In the genomic region with DNA sequence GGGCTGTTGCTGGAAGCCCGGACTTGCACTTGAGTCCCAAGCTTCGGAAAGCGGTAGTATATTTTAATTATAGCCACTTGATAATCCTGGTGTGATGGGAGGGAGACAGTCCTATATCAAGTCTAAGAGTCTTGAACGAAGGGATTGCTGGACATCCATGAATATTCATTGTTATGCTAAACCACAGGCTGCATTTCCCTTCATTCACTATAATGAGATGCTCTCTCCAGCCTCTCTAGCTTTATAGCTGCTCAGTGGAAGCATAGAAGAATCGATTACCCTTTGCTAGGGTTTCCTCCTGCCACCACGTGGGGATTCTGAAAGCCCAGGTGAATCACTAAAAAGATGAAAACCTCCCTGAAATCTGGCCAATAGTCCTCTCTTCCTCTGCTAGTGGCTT, we compare ENCODE assay signal across 27 mouse cellular contexts.
A peak's percentile ranks its signal among the peaks of the same experiment; 100 is the strongest.
DNase-seq lines count a peak whose midpoint lies in the region; ATAC-seq and TF ChIP-seq lines count a peak whose summit lies in the region.
"Had no signal": no experiment of that assay in that cellular context is flagged by ENCODE, and none has a peak within 500 bp of the region (broad histone marks: within the 10 kb centered on the region; RNA-seq: fewer than 3 reads in every experiment).

No protein-coding gene starts in this region.

- DNase-seq in hindbrain, embryonic 11.5 days (ENCODE audit: low spot score): peak; percentile 6
- no peak for DNase-seq in midbrain, embryonic 11.5 days (ENCODE audit: low spot score, missing footprints)
- DNase-seq in midbrain, postnatal 0 days (ENCODE audit: low spot score): no peak
- DNase-seq in midbrain, embryonic 14.5 days: peak; percentile 35
- DNase-seq in R1 (ENCODE audit: low read depth, low spot score): peak; percentile 2
- DNase-seq in testis, postnatal 10 days (ENCODE audit: low spot score): no peak
- DNase-seq: adrenal gland, postnatal 10 days; cerebellum, adult 11-12 months; cerebellum, adult 8-10 months; cerebellum, postnatal 10 days; cerebellum, postnatal 36 days; embryo, embryonic 11 days; gastrocnemius, postnatal 25 days; heart, adult 18-20 months; heart, postnatal 10 days; heart, postnatal 36 days had no signal

- no peak overlapping the region for H3K27ac ChIP-seq in hindbrain, embryonic 11.5 days (ENCODE audit: low read depth, low read length)
- no peak overlapping the region for H3K27ac ChIP-seq in hindbrain, embryonic 16.5 days (ENCODE audit: low read depth, low read length)
- no peak overlapping the region for H3K27ac ChIP-seq in midbrain, embryonic 11.5 days (ENCODE audit: low read depth, low read length)
- no peak overlapping the region for H3K27ac ChIP-seq in midbrain, postnatal 0 days (ENCODE audit: low read depth, low read length)
- no peak overlapping the region for H3K27ac ChIP-seq in midbrain, embryonic 14.5 days (replicated peaks; ENCODE audit: low read depth, low read length)
- no peak overlapping the region for H3K27ac ChIP-seq in midbrain, embryonic 15.5 days
- H3K27ac ChIP-seq: embryonic facial prominence, embryonic 10.5 days; embryonic facial prominence, embryonic 13.5 days; forebrain, embryonic 12.5 days; forebrain, embryonic 15.5 days; heart, embryonic 15.5 days; hindbrain, embryonic 10.5 days; hindbrain, embryonic 14.5 days had no signal

- H3K27me3 ChIP-seq in hindbrain, embryonic 11.5 days (ENCODE audit: control insufficient read depth, insufficient read depth, low read length): no peaks in the 10 kb centered on the region
- no peaks in the 10 kb centered on the region for H3K27me3 ChIP-seq in hindbrain, embryonic 16.5 days (replicated peaks; ENCODE audit: control insufficient read depth, insufficient read depth, low read length)
- no peaks in the 10 kb centered on the region for H3K27me3 ChIP-seq in midbrain, embryonic 11.5 days (ENCODE audit: control insufficient read depth, insufficient read depth, low read length)
- no peaks in the 10 kb centered on the region for H3K27me3 ChIP-seq in midbrain, postnatal 0 days (ENCODE audit: insufficient read depth, low read length)
- no peaks in the 10 kb centered on the region for H3K27me3 ChIP-seq in midbrain, embryonic 14.5 days (ENCODE audit: control insufficient read depth, insufficient read depth, low read length)
- no peaks in the 10 kb centered on the region for H3K27me3 ChIP-seq in midbrain, embryonic 15.5 days (replicated peaks)
- H3K27me3 ChIP-seq: embryonic facial prominence, embryonic 13.5 days; forebrain, embryonic 12.5 days; forebrain, embryonic 15.5 days; heart, embryonic 12.5 days; heart, embryonic 15.5 days had no signal

- 68% methylated on average over 6 of the region's 6 CpGs for WGBS in hindbrain, embryonic 11.5 days
- WGBS in hindbrain, embryonic 16.5 days: 43% methylated on average over 6 of the region's 6 CpGs
- 56% methylated on average over 6 of the region's 6 CpGs for WGBS in midbrain, embryonic 11.5 days
- 36% methylated on average over 6 of the region's 6 CpGs for WGBS in midbrain, postnatal 0 days
- 34% methylated on average over 6 of the region's 6 CpGs for WGBS in midbrain, embryonic 14.5 days
- WGBS in midbrain, embryonic 15.5 days: 36% methylated on average over 6 of the region's 6 CpGs

- H3K9me3 ChIP-seq in hindbrain, embryonic 11.5 days (ENCODE audit: control insufficient read depth, low read length): no peaks in the 10 kb centered on the region
- no peaks in the 10 kb centered on the region for H3K9me3 ChIP-seq in hindbrain, embryonic 16.5 days (ENCODE audit: control insufficient read depth, low read length)
- H3K9me3 ChIP-seq in midbrain, embryonic 11.5 days (ENCODE audit: control insufficient read depth, low read length): no peaks in the 10 kb centered on the region
- no peaks in the 10 kb centered on the region for H3K9me3 ChIP-seq in midbrain, postnatal 0 days (ENCODE audit: low read length)
- no peaks in the 10 kb centered on the region for H3K9me3 ChIP-seq in midbrain, embryonic 14.5 days (ENCODE audit: control insufficient read depth, low read length)
- no peaks in the 10 kb centered on the region for H3K9me3 ChIP-seq in midbrain, embryonic 15.5 days
- H3K9me3 ChIP-seq: embryonic facial prominence, embryonic 10.5 days; embryonic facial prominence, embryonic 13.5 days; forebrain, embryonic 12.5 days; forebrain, embryonic 15.5 days; heart, embryonic 12.5 days; heart, embryonic 15.5 days; hindbrain, embryonic 10.5 days had no signal

- no peak overlapping the region for H3K4me2 ChIP-seq in hindbrain, embryonic 11.5 days (replicated peaks; ENCODE audit: low read depth, low read length)
- H3K4me2 ChIP-seq in hindbrain, embryonic 16.5 days (ENCODE audit: low read length): no peak overlapping the region
- H3K4me2 ChIP-seq in midbrain, embryonic 11.5 days: no peak overlapping the region
- H3K4me2 ChIP-seq in midbrain, postnatal 0 days (ENCODE audit: low read depth, low read length, poor library complexity, severe bottlenecking): no peak overlapping the region
- no peak overlapping the region for H3K4me2 ChIP-seq in midbrain, embryonic 14.5 days (ENCODE audit: low read length)
- no peak overlapping the region for H3K4me2 ChIP-seq in midbrain, embryonic 15.5 days
- H3K4me2 ChIP-seq: embryonic facial prominence, embryonic 13.5 days; forebrain, embryonic 12.5 days; forebrain, embryonic 15.5 days; heart, embryonic 12.5 days; heart, embryonic 15.5 days; hindbrain, embryonic 14.5 days had no signal

- no peak for ATAC-seq in hindbrain, embryonic 11.5 days (ENCODE audit: low FRiP score)
- no peak for ATAC-seq in hindbrain, embryonic 16.5 days
- peak; percentile 61; the same call in 1 of the 2 replicates for ATAC-seq in midbrain, embryonic 11.5 days (ENCODE audit: low FRiP score)
- ATAC-seq in midbrain, postnatal 0 days (ENCODE audit: low FRiP score): no peak
- no peak; the same call in 1 of the 2 replicates for ATAC-seq in midbrain, embryonic 14.5 days (ENCODE audit: low FRiP score, low TSS enrichment)
- ATAC-seq in midbrain, embryonic 15.5 days (replicated peaks): no peak
- ATAC-seq: forebrain, embryonic 15.5 days had no signal

- H3K36me3 ChIP-seq in hindbrain, embryonic 11.5 days (ENCODE audit: control insufficient read depth, insufficient read depth, low read length): no peaks in the 10 kb centered on the region
- H3K36me3 ChIP-seq in hindbrain, embryonic 16.5 days (ENCODE audit: control insufficient read depth, insufficient read depth, low read length): no peaks in the 10 kb centered on the region
- H3K36me3 ChIP-seq in midbrain, embryonic 11.5 days (ENCODE audit: control insufficient read depth, insufficient read depth, low read length): no peaks in the 10 kb centered on the region
- no peaks in the 10 kb centered on the region for H3K36me3 ChIP-seq in midbrain, postnatal 0 days (ENCODE audit: insufficient read depth, low read length)
- no peaks in the 10 kb centered on the region for H3K36me3 ChIP-seq in midbrain, embryonic 14.5 days (ENCODE audit: control insufficient read depth, insufficient read depth, low read length)
- H3K36me3 ChIP-seq in midbrain, embryonic 15.5 days (replicated peaks): no peaks in the 10 kb centered on the region
- H3K36me3 ChIP-seq: embryonic facial prominence, embryonic 10.5 days; embryonic facial prominence, embryonic 13.5 days; forebrain, embryonic 12.5 days; forebrain, embryonic 15.5 days; heart, embryonic 12.5 days; heart, embryonic 15.5 days; hindbrain, embryonic 10.5 days had no signal

- H3K9ac ChIP-seq in hindbrain, embryonic 11.5 days (ENCODE audit: low read depth, low read length): no peak overlapping the region
- H3K9ac ChIP-seq in hindbrain, embryonic 16.5 days (ENCODE audit: low read depth, low read length): no peak overlapping the region
- no peak overlapping the region for H3K9ac ChIP-seq in midbrain, embryonic 11.5 days (ENCODE audit: low read length)
- H3K9ac ChIP-seq in midbrain, postnatal 0 days (replicated peaks; ENCODE audit: low read length, poor library complexity, severe bottlenecking): no peak overlapping the region
- H3K9ac ChIP-seq in midbrain, embryonic 14.5 days (replicated peaks; ENCODE audit: low read length): no peak overlapping the region
- no peak overlapping the region for H3K9ac ChIP-seq in midbrain, embryonic 15.5 days
- H3K9ac ChIP-seq: embryonic facial prominence, embryonic 13.5 days; forebrain, embryonic 12.5 days; forebrain, embryonic 15.5 days; heart, embryonic 12.5 days; heart, embryonic 15.5 days; hindbrain, embryonic 14.5 days had no signal

- H3K4me1 ChIP-seq in hindbrain, embryonic 11.5 days (replicated peaks; ENCODE audit: control insufficient read depth, insufficient read depth, low read length): no peaks in the 10 kb centered on the region
- H3K4me1 ChIP-seq in hindbrain, embryonic 16.5 days (ENCODE audit: control insufficient read depth, insufficient read depth, low read depth, low read length): no peaks in the 10 kb centered on the region
- no peaks in the 10 kb centered on the region for H3K4me1 ChIP-seq in midbrain, embryonic 11.5 days (ENCODE audit: control insufficient read depth, insufficient read depth, low read length)
- no peaks in the 10 kb centered on the region for H3K4me1 ChIP-seq in midbrain, postnatal 0 days (ENCODE audit: insufficient read depth, low read length)
- no peaks in the 10 kb centered on the region for H3K4me1 ChIP-seq in midbrain, embryonic 14.5 days (ENCODE audit: control insufficient read depth, insufficient read depth, low read length)
- no peaks in the 10 kb centered on the region for H3K4me1 ChIP-seq in midbrain, embryonic 15.5 days
- H3K4me1 ChIP-seq: embryonic facial prominence, embryonic 10.5 days; embryonic facial prominence, embryonic 13.5 days; forebrain, embryonic 15.5 days; heart, embryonic 12.5 days; heart, embryonic 15.5 days; hindbrain, embryonic 10.5 days had no signal

- no peak for TF ChIP-seq CTCF in midbrain, postnatal 0 days (IDR thresholded peaks at IDR 0.05)

- no peak overlapping the region for H3K4me3 ChIP-seq in hindbrain, embryonic 11.5 days (ENCODE audit: low read depth, low read length)
- no peak overlapping the region for H3K4me3 ChIP-seq in hindbrain, embryonic 16.5 days (ENCODE audit: low read length)
- no peak overlapping the region for H3K4me3 ChIP-seq in midbrain, embryonic 11.5 days (ENCODE audit: low read depth, low read length)
- no peak overlapping the region for H3K4me3 ChIP-seq in midbrain, postnatal 0 days (ENCODE audit: low read depth, low read length)
- H3K4me3 ChIP-seq in midbrain, embryonic 14.5 days (replicated peaks; ENCODE audit: low read depth, low read length): no peak overlapping the region
- no peak overlapping the region for H3K4me3 ChIP-seq in midbrain, embryonic 15.5 days
- H3K4me3 ChIP-seq: embryonic facial prominence, embryonic 10.5 days; embryonic facial prominence, embryonic 13.5 days; erythroblast, embryonic 14.5 days; forebrain, embryonic 12.5 days; forebrain, embryonic 15.5 days; heart, embryonic 12.5 days; heart, embryonic 15.5 days; hindbrain, embryonic 10.5 days had no signal

Comparison
In these comparisons a context has a peak if more than half of its experiments do, and no peak if none do; other contexts are left out.
1. DNase-seq: peak in hindbrain, embryonic 11.5 days (single experiment), midbrain, embryonic 14.5 days (single experiment) and R1 (single experiment); none in midbrain, embryonic 11.5 days (single experiment), midbrain, postnatal 0 days (single experiment) and testis, postnatal 10 days (single experiment).